Mouse (Mus musculus) ES-Bruce4 (cell line): ENCODE results near the gene Katna1. TPM values are rescaled to one million over a fixed set of nuclear protein-coding genes. Genes with fewer than 3 reads are reported as not detected.
A peak's percentile ranks its signal among the peaks of the same experiment; 100 is the strongest.

Experiments
- H3K27ac ChIP-seq: 2 replicates; pipeline ENCODE4 v1.5.1; 2012; ENCODE audit warnings: low read length, inconsistent platforms; ENCODE audit not compliant: insufficient read depth
- H3K27me3 ChIP-seq: 2 replicates; pipeline ENCODE4 v1.6.1; 2012; ENCODE audit warnings: mild to moderate bottlenecking, low read length, inconsistent platforms; ENCODE audit not compliant: control insufficient read depth, poor library complexity, insufficient read depth, severe bottlenecking
- H3K36me3 ChIP-seq: 2 replicates; pipeline ENCODE4 v1.6.1; 2012; ENCODE audit warnings: inconsistent platforms, mild to moderate bottlenecking, low read length, moderate library complexity; ENCODE audit not compliant: control insufficient read depth, poor library complexity, insufficient read depth, severe bottlenecking
- H3K4me1 ChIP-seq: one replicate; pipeline ENCODE4 v1.8.1; 2011; ENCODE audit warnings: low read length; ENCODE audit not compliant: control insufficient read depth, insufficient read depth
- H3K4me3 ChIP-seq: 2 replicates; pipeline ENCODE4 v1.5.1; 2011; ENCODE audit warnings: low read depth, mild to moderate bottlenecking, low read length
- H3K9ac ChIP-seq: 2 replicates; pipeline ENCODE4 v1.6.1; 2012; ENCODE audit warnings: low read depth, mild to moderate bottlenecking, inconsistent platforms; ENCODE audit not compliant: poor library complexity, severe bottlenecking
- H3K9me3 ChIP-seq: replicated peaks from 2 replicates; pipeline ENCODE4 v1.6.1; 2012; ENCODE audit warnings: mild to moderate bottlenecking, low read length, inconsistent platforms; ENCODE audit not compliant: control insufficient read depth, poor library complexity, insufficient read depth, severe bottlenecking
- CTCF ChIP-seq: IDR thresholded peaks from one replicate; pipeline ENCODE4 v1.8.1; 2011; ENCODE audit warnings: low read depth, low read length
- EP300 ChIP-seq: IDR thresholded peaks from 2 replicates; pipeline ENCODE4 v1.6.1; 2011; ENCODE audit warnings: low read depth, low read length; ENCODE audit not compliant: insufficient read depth
- POLR2A ChIP-seq: IDR thresholded peaks from one replicate; pipeline ENCODE4 v1.8.1; 2011; ENCODE audit warnings: low read length; ENCODE audit not compliant: insufficient read depth
- polyA plus RNA-seq: library from polyadenylated mRNA; stranded (reverse); fragments of >200 nt; gene quantifications from 2 replicates; pipeline ENCODE4 v1.2.4, GENCODE M21; 2011; ENCODE audit warnings: low read depth; ENCODE audit not compliant: missing spikeins, insufficient read depth, insufficient read length

Gene Katna1
- polyA plus RNA-seq, 1 experiment, result 59.1 TPM

GRCm38 (mm10) chr10:7700120-7700519 lies 25.7 kb upstream of the Katna1 start:
- no peak overlapping the region for H3K27ac ChIP-seq
- TF ChIP-seq CTCF, result no peak
- no peak for TF ChIP-seq POLR2A
- no peak for TF ChIP-seq EP300
- H3K36me3 ChIP-seq, result peaks cover 36% of the 10 kb centered on the region
- H3K4me1 ChIP-seq, result no peaks in the 10 kb centered on the region
- H3K9me3 ChIP-seq, result no peaks in the 10 kb centered on the region
- H3K27me3 ChIP-seq, result no peaks in the 10 kb centered on the region
- no peak overlapping the region for H3K4me3 ChIP-seq
- H3K9ac ChIP-seq, result no peak overlapping the region

- Histone ChIP-seq H3K9ac (no peak overlapping the region), H3K36me3 (peaks cover 33% of the 10 kb centered on the region), H3K4me3 (no peak overlapping the region), H3K27me3 (no peaks in the 10 kb centered on the region), H3K9me3 (no peaks in the 10 kb centered on the region), H3K4me1 (no peaks in the 10 kb centered on the region), H3K27ac (no peak overlapping the region)
- no peak for TF ChIP-seq POLR2A
- TF ChIP-seq EP300, result no peak
- TF ChIP-seq CTCF, result no peak
These were observed 23.2 kb upstream of the Katna1 start for GRCm38 (mm10) chr10:7702586-7702985.

- H3K36me3 ChIP-seq, result peaks cover 20% of the 10 kb centered on the region
- no peak overlapping the region for H3K27ac ChIP-seq
- no peaks in the 10 kb centered on the region for H3K27me3 ChIP-seq
- TF ChIP-seq POLR2A (no peak), EP300 (no peak), CTCF (no peak)
- H3K4me3 ChIP-seq, result no peak overlapping the region
- H3K9me3 ChIP-seq, result no peaks in the 10 kb centered on the region
- H3K4me1 ChIP-seq, result no peaks in the 10 kb centered on the region
- no peak overlapping the region for H3K9ac ChIP-seq
These were observed 15.7 kb upstream of the Katna1 start for GRCm38 (mm10) chr10:7710121-7710520.

- TF ChIP-seq CTCF (no peak), POLR2A (no peak), EP300 (no peak)
- peaks cover 17% of the 10 kb centered on the region for H3K36me3 ChIP-seq
These were observed 13.3 kb upstream of the Katna1 start for GRCm38 (mm10) chr10:7712506-7712905.

GRCm38 (mm10) chr10:7715056-7715455 lies 10.7 kb upstream of the Katna1 start:
- no peaks in the 10 kb centered on the region for H3K9me3 ChIP-seq
- peak overlapping the region; percentile 66 for H3K27ac ChIP-seq
- no peak overlapping the region for H3K4me3 ChIP-seq
- peaks cover 17% of the 10 kb centered on the region for H3K36me3 ChIP-seq
- no peaks in the 10 kb centered on the region for H3K27me3 ChIP-seq
- TF ChIP-seq EP300, result 0 out of 2 replicates have a peak, but pooled peaks have one; percentile 28
- TF ChIP-seq CTCF, result no peak
- TF ChIP-seq POLR2A, result no peak
- H3K9ac ChIP-seq, result no peak overlapping the region
- H3K4me1 ChIP-seq, result no peaks in the 10 kb centered on the region

More at GRCm38 (mm10) chr10:7712506-7712905, 13.3 kb upstream of the Katna1 start:
- Histone ChIP-seq H3K4me3 (no peak overlapping the region), H3K4me1 (no peaks in the 10 kb centered on the region), H3K27ac (no peak overlapping the region), H3K27me3 (no peaks in the 10 kb centered on the region), H3K9ac (no peak overlapping the region), H3K9me3 (no peaks in the 10 kb centered on the region)

- Histone ChIP-seq H3K27me3 (no peaks in the 10 kb centered on the region), H3K4me1 (no peaks in the 10 kb centered on the region), H3K36me3 (no peaks in the 10 kb centered on the region), H3K4me3 (peak overlapping the region; percentile 89), H3K27ac (no peak overlapping the region), H3K9ac (peak overlapping the region; percentile 72), H3K9me3 (no peaks in the 10 kb centered on the region)
- TF ChIP-seq EP300 (no peak), POLR2A (no peak), CTCF (no peak)
These were observed 657 bp downstream of the Katna1 start for GRCm38 (mm10) chr10:7726501-7726812.
